Mouse (Mus musculus) ZHBTc4 (cell line): Measurements from ENCODE around the gene Kcnma1.

Source experiments
- DNase-seq: peaks from one replicate; pipeline ENCODE4 v3.0.0-alpha.2; 2011; ENCODE audit warnings: low read depth, low spot score

Gene Kcnma1

GRCm38 (mm10) chr14:23782845-23783609 is 231.3 kb downstream of the Kcnma1 start:
- DNase-seq, result peak; percentile 15

GRCm38 (mm10) chr14:23774542-23774941 is 239.7 kb downstream of the Kcnma1 start:
- DNase-seq, result no peak

DNA sequence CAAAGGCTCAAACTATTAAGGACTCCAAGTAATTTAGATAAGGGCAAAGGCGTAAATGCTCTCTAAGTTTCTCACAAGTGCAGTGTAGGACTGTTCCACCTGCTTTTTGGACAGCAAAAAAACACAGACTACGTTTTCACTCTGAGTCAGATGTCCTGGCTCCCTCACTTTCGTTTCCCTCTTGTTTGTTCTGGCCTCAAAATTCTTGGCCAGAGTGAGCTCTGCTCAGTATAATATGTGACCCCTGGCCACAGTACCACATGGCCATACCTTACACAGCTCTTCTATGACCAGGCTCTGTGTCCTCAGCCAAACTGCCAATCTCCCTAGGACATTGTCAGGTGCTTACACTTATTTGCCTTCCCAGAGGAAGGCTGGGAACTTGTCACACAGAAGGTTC is 241.6 kb downstream of the Kcnma1 start:
- DNase-seq, result no peak

DNA sequence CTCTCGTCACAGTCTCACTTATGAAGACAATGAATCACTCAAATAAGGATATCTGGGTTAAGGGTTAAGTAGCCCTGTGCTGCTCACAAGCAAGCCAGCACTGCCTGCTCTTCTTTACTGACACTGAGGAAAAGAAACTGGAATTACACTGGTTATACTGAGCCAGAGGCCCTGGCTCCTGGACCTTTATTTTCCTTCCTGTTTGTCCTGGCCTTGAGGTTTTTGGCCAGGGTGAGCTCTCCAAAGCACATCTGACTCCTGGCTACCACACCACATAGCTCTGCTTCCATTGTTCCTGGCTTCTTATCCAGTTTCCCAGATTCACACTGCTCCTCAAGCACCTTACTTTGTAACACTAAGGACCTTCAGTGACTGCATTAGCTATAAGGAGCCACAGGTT is 242.5 kb downstream of the Kcnma1 start:
- no peak for DNase-seq

GRCm38 (mm10) chr14:23762471-23762870 is 251.8 kb downstream of the Kcnma1 start:
- DNase-seq, result no peak

DNA sequence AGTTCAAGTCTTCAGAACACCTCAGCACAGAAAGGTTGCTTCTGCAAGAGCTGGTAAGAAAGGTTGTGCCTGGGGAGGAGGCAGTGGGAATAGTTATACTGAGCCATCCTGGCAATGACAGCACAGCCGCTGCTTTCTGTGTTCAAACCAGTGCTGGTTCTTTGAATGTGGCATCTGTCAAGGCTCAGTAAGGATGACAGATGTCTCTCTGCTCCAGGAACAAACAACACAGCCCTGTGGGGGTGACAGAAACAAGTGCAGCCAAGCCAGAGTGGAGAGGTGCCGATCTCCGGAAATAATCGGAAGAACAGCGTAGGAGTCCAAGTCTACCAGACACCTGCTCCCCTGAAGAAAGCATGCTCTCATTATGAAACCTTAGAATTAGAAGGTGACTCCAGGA is 254.7 kb downstream of the Kcnma1 start:
- no peak for DNase-seq

GRCm38 (mm10) chr14:23758421-23758820 is 255.9 kb downstream of the Kcnma1 start:
- no peak for DNase-seq

GRCm38 (mm10) chr14:23748011-23748410 is 266.3 kb downstream of the Kcnma1 start:
- DNase-seq, result no peak

DNA sequence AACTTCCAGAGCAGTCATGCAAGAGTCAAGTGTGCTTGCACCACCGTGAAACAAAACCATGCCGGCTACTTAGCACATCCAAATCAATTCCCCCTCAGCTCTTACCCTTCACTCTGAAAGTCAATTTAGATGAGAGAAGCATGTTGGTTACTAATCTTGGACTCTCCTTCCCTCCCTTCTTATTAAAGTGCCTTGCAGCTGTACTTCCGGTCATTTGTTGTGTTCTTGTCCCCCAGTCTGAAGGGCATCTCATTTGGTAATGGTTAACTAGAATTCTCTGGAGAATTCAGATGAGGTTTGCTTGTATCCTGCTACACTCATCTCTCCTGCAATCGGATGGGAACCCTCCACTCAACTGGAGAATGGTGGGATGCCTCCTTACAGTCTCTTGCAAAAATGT is 267.3 kb downstream of the Kcnma1 start:
- DNase-seq, result no peak

DNA sequence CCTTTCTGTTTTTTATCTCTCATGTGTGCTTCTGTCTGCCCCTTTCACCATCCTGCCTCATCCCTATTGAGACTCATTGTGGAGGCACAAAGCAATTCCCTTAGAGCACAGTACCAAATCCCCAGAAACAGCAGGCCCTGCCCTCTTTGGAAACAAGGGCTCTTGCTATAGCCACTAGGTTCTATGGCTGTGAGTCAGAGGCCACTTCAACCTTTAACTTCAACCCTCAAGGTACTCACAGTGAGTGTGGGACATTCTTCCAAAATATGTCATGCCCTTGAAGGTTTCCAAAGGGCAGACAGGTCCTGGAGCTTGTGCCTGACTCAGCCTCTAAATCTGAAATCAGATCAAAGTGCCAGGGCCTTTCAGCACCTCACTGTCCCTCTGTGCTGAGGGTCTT is 272.8 kb downstream of the Kcnma1 start:
- no peak for DNase-seq

- DNase-seq, result no peak
Measured at GRCm38 (mm10) chr14:23734200-23734599, 280.1 kb downstream of the Kcnma1 start.

GRCm38 (mm10) chr14:23729377-23729776 is 284.9 kb downstream of the Kcnma1 start:
- DNase-seq, result peak; percentile 31

GRCm38 (mm10) chr14:23723701-23724430 is 290.4 kb downstream of the Kcnma1 start:
- no peak for DNase-seq

- no peak for DNase-seq
Measured at GRCm38 (mm10) chr14:23719246-23719645, 295.0 kb downstream of the Kcnma1 start.

- no peak for DNase-seq
Measured at GRCm38 (mm10) chr14:23718667-23719066, 295.6 kb downstream of the Kcnma1 start.

GRCm38 (mm10) chr14:23714396-23715131 is 299.7 kb downstream of the Kcnma1 start:
- DNase-seq, result no peak

GRCm38 (mm10) chr14:23712891-23713290 is 301.4 kb downstream of the Kcnma1 start:
- DNase-seq, result no peak

DNA sequence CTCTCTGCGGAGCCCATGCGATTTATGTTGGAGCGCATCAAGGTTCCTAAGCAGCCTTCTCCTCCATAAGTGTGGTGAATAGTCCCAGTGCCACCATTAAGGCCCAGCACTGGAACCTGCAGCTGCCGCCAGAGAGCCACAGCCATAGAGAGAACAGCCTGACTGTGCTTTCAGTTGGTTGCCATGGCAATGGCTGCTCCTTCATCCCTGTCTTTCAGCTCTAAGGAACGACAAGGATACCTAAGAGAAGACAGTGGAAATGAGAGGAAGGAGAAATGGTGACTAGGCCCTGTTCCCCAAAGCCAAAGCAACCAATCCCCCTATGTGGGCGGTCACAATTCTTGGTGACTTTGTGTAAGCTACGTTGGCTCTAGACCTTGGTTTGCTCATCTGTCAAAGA is 303.3 kb downstream of the Kcnma1 start:
- DNase-seq, result no peak

DNA sequence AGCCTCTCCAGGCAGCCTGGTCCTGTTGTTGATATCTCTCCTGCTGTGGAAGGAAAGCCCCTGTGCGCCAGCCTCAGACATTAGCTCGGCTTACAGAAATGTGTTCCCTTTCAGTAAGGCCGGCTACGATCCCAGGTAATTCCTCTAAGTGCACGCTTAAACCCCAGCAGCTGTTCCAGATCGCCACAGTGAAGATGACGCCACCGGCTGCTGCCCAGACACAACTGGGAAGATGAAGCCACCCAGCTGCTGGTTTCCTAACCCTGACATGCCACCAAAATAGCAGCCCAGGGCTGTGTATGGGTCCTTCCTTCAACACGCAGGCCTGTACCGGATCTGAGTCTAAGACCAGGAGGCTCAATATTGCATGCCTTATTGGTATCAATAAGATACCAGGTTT is 307.5 kb downstream of the Kcnma1 start:
- no peak for DNase-seq

DNA sequence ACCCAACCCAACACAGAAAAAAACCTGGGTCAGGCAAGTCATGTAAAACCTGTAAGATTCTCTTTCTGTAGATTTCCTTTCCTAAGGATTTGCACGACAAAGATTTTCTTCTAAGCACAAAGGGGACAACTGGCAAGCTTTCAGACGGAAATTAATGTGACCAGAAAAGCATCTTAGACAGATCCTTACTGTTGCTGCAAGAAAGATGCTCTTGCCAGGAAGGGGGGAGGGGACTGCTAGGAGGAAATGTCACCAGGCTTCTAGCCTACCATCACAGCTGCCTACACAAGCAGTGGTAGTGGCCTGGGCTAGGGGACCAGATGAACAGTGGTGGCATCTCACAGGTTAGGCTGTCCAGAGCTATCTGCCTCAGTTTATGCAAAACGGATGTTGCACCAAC is 308.6 kb downstream of the Kcnma1 start:
- peak; percentile 12 for DNase-seq

GRCm38 (mm10) chr14:23704303-23704702 is 310.0 kb downstream of the Kcnma1 start:
- DNase-seq, result no peak

GRCm38 (mm10) chr14:23696341-23696740 is 317.9 kb downstream of the Kcnma1 start:
- DNase-seq, result no peak
